Mouse (Mus musculus): ENCODE measurements around the gene Fbxw5. TPM values are rescaled to one million over a fixed set of nuclear protein-coding genes. Genes with fewer than 3 reads are reported as not detected.

Gene Fbxw5
- polyA plus RNA-seq, 1 experiment from 2014 or later: 27.9 TPM

Other genes starting within 250 kb of the Fbxw5 start
- 13.5 and 14.7 TPM in 2 replicates for gene Tmem203, start 245.3 kb upstream of the Fbxw5 start, polyA plus RNA-seq (2015; fragmentation: Nextera tagmentation; extraction: Ambion mirVana)
- 5.6 and 6.1 TPM in 2 replicates for gene Tprn, start 238.1 kb upstream of the Fbxw5 start, polyA plus RNA-seq (2015; fragmentation: Nextera tagmentation; extraction: Ambion mirVana)
- 158 and 162 TPM in 2 replicates for gene Ssna1, start 228.3 kb upstream of the Fbxw5 start, polyA plus RNA-seq (2015; fragmentation: Nextera tagmentation; extraction: Ambion mirVana)
- 50.5 and 51.0 TPM in 2 replicates for gene Anapc2, start 228.3 kb upstream of the Fbxw5 start, polyA plus RNA-seq (2015; fragmentation: Nextera tagmentation; extraction: Ambion mirVana)
- gene Tmem210, start 212.6 kb upstream of the Fbxw5 start, polyA plus RNA-seq (2015; fragmentation: Nextera tagmentation; extraction: Ambion mirVana): not detected in 2 replicates
- gene Lrrc26, start 210.8 kb upstream of the Fbxw5 start, polyA plus RNA-seq (2015; fragmentation: Nextera tagmentation; extraction: Ambion mirVana): not detected in 2 replicates
- gene Grin1, start 181.6 kb upstream of the Fbxw5 start, polyA plus RNA-seq (2015; fragmentation: Nextera tagmentation; extraction: Ambion mirVana): 0.12 and 0.41 TPM in 2 replicates
- gene Man1b1, start 168.4 kb upstream of the Fbxw5 start, polyA plus RNA-seq (2015; fragmentation: Nextera tagmentation; extraction: Ambion mirVana): 18.8 and 27.1 TPM in 2 replicates
- 9.0 and 10.5 TPM in 2 replicates for gene Dpp7, start 144.4 kb upstream of the Fbxw5 start, polyA plus RNA-seq (2015; fragmentation: Nextera tagmentation; extraction: Ambion mirVana)
- 13.4 and 16.1 TPM in 2 replicates for gene Uap1l1, start 135.1 kb upstream of the Fbxw5 start, polyA plus RNA-seq (2015; fragmentation: Nextera tagmentation; extraction: Ambion mirVana)
- 30.0 and 30.6 TPM in 2 replicates for gene Sapcd2, start 128.4 kb upstream of the Fbxw5 start, polyA plus RNA-seq (2015; fragmentation: Nextera tagmentation; extraction: Ambion mirVana)
- 0.40 and 0.41 TPM in 2 replicates for gene Entpd2, start 104.9 kb upstream of the Fbxw5 start, polyA plus RNA-seq (2015; fragmentation: Nextera tagmentation; extraction: Ambion mirVana)
- 4.2 and 5.1 TPM in 2 replicates for gene Npdc1, start 101.4 kb upstream of the Fbxw5 start, polyA plus RNA-seq (2015; fragmentation: Nextera tagmentation; extraction: Ambion mirVana)
- gene Fut7, start 77.5 kb upstream of the Fbxw5 start, polyA plus RNA-seq (2015; fragmentation: Nextera tagmentation; extraction: Ambion mirVana): 0.56 and 0.97 TPM in 2 replicates
- 1.4 and 1.6 TPM in 2 replicates for gene Abca2, start 72.0 kb upstream of the Fbxw5 start, polyA plus RNA-seq (2015; fragmentation: Nextera tagmentation; extraction: Ambion mirVana)
- 0.21 and 0.25 TPM in 2 replicates for gene Clic3, start 43.9 kb upstream of the Fbxw5 start, polyA plus RNA-seq (2015; fragmentation: Nextera tagmentation; extraction: Ambion mirVana)
- 7.2 and 7.7 TPM in 2 replicates for gene Paxx, start 39.7 kb upstream of the Fbxw5 start, polyA plus RNA-seq (2015; fragmentation: Nextera tagmentation; extraction: Ambion mirVana)
- 0.38 TPM in 1 of 2 replicates, not detected in the other for gene Ptgds, start 30.7 kb upstream of the Fbxw5 start, polyA plus RNA-seq (2015; fragmentation: Nextera tagmentation; extraction: Ambion mirVana)
- gene Lcn12, start 6.8 kb upstream of the Fbxw5 start, polyA plus RNA-seq (2015; fragmentation: Nextera tagmentation; extraction: Ambion mirVana): not detected in 2 replicates
- gene C8g, start 969 bp downstream of the Fbxw5 start, polyA plus RNA-seq (2015; fragmentation: Nextera tagmentation; extraction: Ambion mirVana): 25.8 and 26.8 TPM in 2 replicates
- 16.6 and 18.7 TPM in 2 replicates for gene Traf2, start 46.2 kb downstream of the Fbxw5 start, polyA plus RNA-seq (2015; fragmentation: Nextera tagmentation; extraction: Ambion mirVana)
- gene Edf1, start 57.1 kb downstream of the Fbxw5 start, polyA plus RNA-seq (2015; fragmentation: Nextera tagmentation; extraction: Ambion mirVana): 275 and 306 TPM in 2 replicates
- gene Mamdc4, start 74.1 kb downstream of the Fbxw5 start, polyA plus RNA-seq (2015; fragmentation: Nextera tagmentation; extraction: Ambion mirVana): 1.6 and 2.7 TPM in 2 replicates
- 50.2 and 50.3 TPM in 2 replicates for gene Phpt1, start 74.5 kb downstream of the Fbxw5 start, polyA plus RNA-seq (2015; fragmentation: Nextera tagmentation; extraction: Ambion mirVana)
- 0.02 TPM in 1 of 2 replicates, not detected in the other for gene Ajm1, start 81.0 kb downstream of the Fbxw5 start, polyA plus RNA-seq (2015; fragmentation: Nextera tagmentation; extraction: Ambion mirVana)
- gene Rabl6, start 107.8 kb downstream of the Fbxw5 start, polyA plus RNA-seq (2015; fragmentation: Nextera tagmentation; extraction: Ambion mirVana): 29.7 and 29.8 TPM in 2 replicates
- gene Ccdc183, start 116.9 kb downstream of the Fbxw5 start, polyA plus RNA-seq (2015; fragmentation: Nextera tagmentation; extraction: Ambion mirVana): 0.09 and 0.14 TPM in 2 replicates
- 7.8 and 8.3 TPM in 2 replicates for gene Tmem141, start 121.3 kb downstream of the Fbxw5 start, polyA plus RNA-seq (2015; fragmentation: Nextera tagmentation; extraction: Ambion mirVana)
- 34.8 and 37.5 TPM in 2 replicates for gene Fcna, start 127.3 kb downstream of the Fbxw5 start, polyA plus RNA-seq (2015; fragmentation: Nextera tagmentation; extraction: Ambion mirVana)
- gene Lcn8, start 152.4 kb downstream of the Fbxw5 start, polyA plus RNA-seq (2015; fragmentation: Nextera tagmentation; extraction: Ambion mirVana): not detected in 2 replicates
- not detected in 2 replicates for gene Lcn5, start 157.2 kb downstream of the Fbxw5 start, polyA plus RNA-seq (2015; fragmentation: Nextera tagmentation; extraction: Ambion mirVana)
- gene Lcn6, start 176.0 kb downstream of the Fbxw5 start, polyA plus RNA-seq (2015; fragmentation: Nextera tagmentation; extraction: Ambion mirVana): not detected in 2 replicates
- gene Lcn10, start 182.0 kb downstream of the Fbxw5 start, polyA plus RNA-seq (2015; fragmentation: Nextera tagmentation; extraction: Ambion mirVana): not detected in 2 replicates
- not detected in 2 replicates for gene Obp2a, start 199.3 kb downstream of the Fbxw5 start, polyA plus RNA-seq (2015; fragmentation: Nextera tagmentation; extraction: Ambion mirVana)
- 12.8 and 13.4 TPM in 2 replicates for gene Bmyc, start 206.0 kb downstream of the Fbxw5 start, polyA plus RNA-seq (2015; fragmentation: Nextera tagmentation; extraction: Ambion mirVana)
- gene Obp2b, start 236.3 kb downstream of the Fbxw5 start, polyA plus RNA-seq (2015; fragmentation: Nextera tagmentation; extraction: Ambion mirVana): not detected in 2 replicates